Mouse (Mus musculus) heart, adult 2 months (tissue): ENCODE data around the gene Ogdhl.

ENCODE experiments used
- CTCF ChIP-seq: fragments of 200-600 bp; IDR thresholded peaks from 2 replicates; pipeline ENCODE4 v1.8.1; 2022; ENCODE audit warnings: antibody characterized with exemption, mild to moderate bottlenecking, moderate library complexity
- EP300 ChIP-seq: fragments of 200-500 bp; IDR thresholded peaks from 2 replicates; pipeline ENCODE4 v1.6.1; 2011; ENCODE audit warnings: low read depth, low read length, control low read depth; ENCODE audit not compliant: insufficient read depth
- POLR2A ChIP-seq: fragments of 200-500 bp; IDR thresholded peaks from 2 replicates; pipeline ENCODE4 v1.6.1; 2011; ENCODE audit warnings: mild to moderate bottlenecking, low read depth, low read length, control low read depth; ENCODE audit not compliant: insufficient read depth

DNA sequence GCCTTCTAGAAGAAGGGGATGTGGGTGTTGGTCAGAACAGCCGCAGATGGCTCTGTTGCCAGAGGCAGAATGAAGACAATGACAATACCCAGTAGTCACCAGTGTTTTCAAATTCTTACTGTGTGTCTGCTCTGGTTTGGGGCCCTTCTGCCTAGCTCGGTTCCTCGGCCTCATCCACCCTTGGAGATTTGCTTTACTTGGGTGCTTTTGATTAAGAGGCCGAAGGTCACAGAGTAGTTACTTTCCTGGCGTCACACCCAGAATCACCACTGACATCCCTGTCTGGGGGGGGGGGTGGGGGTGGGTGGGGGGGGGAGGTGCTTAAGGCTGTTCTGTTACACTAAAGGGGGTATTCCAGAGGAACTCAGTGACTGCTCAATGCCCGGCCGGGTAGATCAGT is 42.5 kb downstream of the Ogdhl start:
- no peak for TF ChIP-seq CTCF
- TF ChIP-seq EP300: no peak
- no peak for TF ChIP-seq POLR2A
